18 mouse cellular contexts compared by ENCODE assay signal in genomic region chrX:66528931-66529330, GRCm38 (mm10).
"Had no signal": no experiment of that assay in that cellular context is flagged by ENCODE, and none has a peak within 500 bp of the region (broad histone marks: within the 10 kb centered on the region; RNA-seq: fewer than 3 reads in every experiment).

No protein-coding gene starts in this region.

- H3K36me3 ChIP-seq: liver, embryonic 15.5 days; lung, embryonic 15.5 days; midbrain, embryonic 12.5 days; neural tube, embryonic 12.5 days; stomach, embryonic 15.5 days had no signal

- H3K4me3 ChIP-seq: liver, embryonic 15.5 days; lung, embryonic 15.5 days; megakaryocyte, embryonic 14.5 days; midbrain, embryonic 12.5 days; neural tube, embryonic 12.5 days; stomach, embryonic 15.5 days had no signal

- H3K27ac ChIP-seq: liver, embryonic 15.5 days; lung, embryonic 15.5 days; macrophage; midbrain, embryonic 12.5 days; neural tube, embryonic 12.5 days; stomach, embryonic 15.5 days; stomach, postnatal 0 days had no signal

- H3K4me1 ChIP-seq: liver, embryonic 15.5 days; lung, embryonic 15.5 days; megakaryocyte, embryonic 14.5 days; midbrain, embryonic 12.5 days; neural tube, embryonic 12.5 days; stomach, embryonic 15.5 days had no signal

- H3K4me2 ChIP-seq: liver, embryonic 15.5 days; lung, embryonic 15.5 days; midbrain, embryonic 12.5 days; neural tube, embryonic 12.5 days; stomach, embryonic 15.5 days had no signal

- ATAC-seq: liver, postnatal 0 days; lung, postnatal 0 days had no signal

- H3K9me3 ChIP-seq: liver, embryonic 15.5 days; lung, embryonic 15.5 days; megakaryocyte, embryonic 14.5 days; midbrain, embryonic 12.5 days; neural tube, embryonic 12.5 days; stomach, embryonic 15.5 days had no signal

- H3K9ac ChIP-seq: liver, embryonic 15.5 days; liver, postnatal 0 days; lung, embryonic 15.5 days; midbrain, embryonic 12.5 days; neural tube, embryonic 12.5 days; stomach, embryonic 15.5 days had no signal

- DNase-seq: liver, postnatal 0 days; lung, adult 2 months; lung, postnatal 14 days; lung, postnatal 36 days; midbrain, embryonic 14.5 days; right cerebral cortex, postnatal 14 days; thymus, adult 2 months; thymus, postnatal 25 days; thymus, postnatal 4 days had no signal

- H3K27me3 ChIP-seq: liver, embryonic 15.5 days; lung, embryonic 15.5 days; megakaryocyte, embryonic 14.5 days; midbrain, embryonic 12.5 days; neural tube, embryonic 12.5 days; stomach, embryonic 15.5 days had no signal
